Mouse (Mus musculus): ENCODE results near the gene Usp27x. TPM values are rescaled to one million over a fixed set of nuclear protein-coding genes. Genes with fewer than 3 reads are reported as not detected.

Usp27x gene
- polyA plus RNA-seq, 1 experiment from 2014 or later, result 0.46 TPM

DNA sequence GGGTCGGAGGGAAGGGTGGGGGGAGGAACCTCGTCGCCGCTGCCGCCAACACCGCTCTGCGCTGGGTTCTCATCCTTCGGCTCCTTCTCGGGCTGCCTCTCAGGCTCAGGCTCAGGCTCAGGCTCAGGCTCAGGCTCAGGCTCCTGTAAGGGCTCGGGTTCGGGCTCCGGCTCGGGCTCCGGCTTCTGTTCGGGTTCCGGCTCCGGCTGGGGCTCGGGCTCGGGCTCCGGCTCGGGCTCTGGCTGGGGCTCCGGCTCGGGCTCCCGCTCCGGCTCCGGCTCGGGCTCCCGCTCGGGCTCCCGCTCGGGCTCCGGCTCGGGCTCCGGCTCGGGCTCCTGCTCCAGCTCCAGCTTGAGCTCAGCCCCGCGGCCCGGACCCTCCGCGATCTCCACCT is 311 bp downstream of the Usp27x start:
- peak overlapping the region; percentile 90 for H3K27ac ChIP-seq (ENCODE audit: low read length)
- H3K27me3 ChIP-seq (ENCODE audit: control insufficient read depth, insufficient read depth, low read length), result no peaks in the 10 kb centered on the region
- no peaks in the 10 kb centered on the region for H3K4me1 ChIP-seq (ENCODE audit: control insufficient read depth, insufficient read depth, low read length)
- peak overlapping the region; percentile 58 for H3K4me3 ChIP-seq (replicated peaks; ENCODE audit: low read length)
- H3K9ac ChIP-seq (ENCODE audit: low read length), result peak overlapping the region; percentile 74
- no peaks in the 10 kb centered on the region for H3K9me3 ChIP-seq (replicated peaks; ENCODE audit: control insufficient read depth, low read length)
- peak; percentile 42; the same call in 1 of the 2 replicates for ATAC-seq (ENCODE audit: insufficient read depth, low FRiP score)
- H3K4me2 ChIP-seq (ENCODE audit: low read depth, low read length), result peak overlapping the region; percentile 80
- no peaks in the 10 kb centered on the region for H3K36me3 ChIP-seq (ENCODE audit: control insufficient read depth, insufficient read depth, low read length)
- WGBS, result 8% methylated on average over 40 of the region's 40 CpGs

DNA sequence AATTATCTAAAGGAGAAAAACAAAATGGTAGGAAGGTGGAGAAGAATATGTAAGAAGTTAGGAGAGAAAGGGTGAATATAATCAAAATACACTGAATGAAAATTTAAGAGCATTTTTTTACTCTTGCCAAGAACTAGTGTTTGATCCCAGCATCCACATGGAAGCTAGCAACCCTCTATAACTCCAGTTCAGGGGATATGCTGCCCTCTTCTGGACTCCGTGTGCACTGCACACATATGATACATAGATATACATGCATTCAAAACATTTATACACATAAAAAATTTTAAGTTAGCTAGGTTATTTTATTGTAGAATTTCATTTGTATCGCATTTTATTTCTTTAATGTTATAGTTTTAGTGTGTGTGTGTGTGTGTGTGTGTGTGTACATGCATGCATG is 50.2 kb downstream of the Usp27x start:
- 46% methylated on average over 2 of the region's 2 CpGs for WGBS
- Histone ChIP-seq H3K4me2 (ENCODE audit: low read depth, low read length) (no peak overlapping the region), H3K9ac (ENCODE audit: low read length) (no peak overlapping the region), H3K9me3 (replicated peaks; ENCODE audit: control insufficient read depth, low read length) (no peaks in the 10 kb centered on the region), H3K36me3 (ENCODE audit: control insufficient read depth, insufficient read depth, low read length) (no peaks in the 10 kb centered on the region), H3K27me3 (ENCODE audit: control insufficient read depth, insufficient read depth, low read length) (no peaks in the 10 kb centered on the region), H3K4me1 (ENCODE audit: control insufficient read depth, insufficient read depth, low read length) (no peaks in the 10 kb centered on the region), H3K4me3 (replicated peaks; ENCODE audit: low read length) (no peak overlapping the region), H3K27ac (ENCODE audit: low read length) (no peak overlapping the region)
- no peak for ATAC-seq (ENCODE audit: insufficient read depth, low FRiP score)

DNA sequence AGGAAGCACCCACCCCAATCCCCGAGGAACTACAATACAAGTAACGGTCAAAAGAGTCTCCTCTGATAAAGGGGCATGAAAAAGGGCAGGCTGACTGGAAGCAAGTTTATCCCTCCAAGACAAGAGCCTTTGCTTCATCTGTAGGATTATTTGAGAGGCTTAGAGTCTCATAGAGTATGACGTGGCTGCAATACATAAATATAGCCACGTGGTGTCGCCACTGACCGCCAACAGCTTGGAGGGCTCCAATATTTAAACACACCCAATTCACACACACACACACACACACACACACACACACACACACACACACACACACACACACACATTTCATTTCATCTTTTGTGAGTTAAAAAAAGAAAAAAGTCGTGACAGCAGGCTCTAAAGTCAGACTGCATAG is 53.3 kb downstream of the Usp27x start:
- Histone ChIP-seq H3K36me3 (ENCODE audit: control insufficient read depth, insufficient read depth, low read length) (no peaks in the 10 kb centered on the region), H3K27ac (ENCODE audit: low read length) (no peak overlapping the region), H3K9ac (ENCODE audit: low read length) (no peak overlapping the region), H3K4me2 (ENCODE audit: low read depth, low read length) (no peak overlapping the region), H3K4me3 (replicated peaks; ENCODE audit: low read length) (no peak overlapping the region), H3K4me1 (ENCODE audit: control insufficient read depth, insufficient read depth, low read length) (no peaks in the 10 kb centered on the region), H3K27me3 (ENCODE audit: control insufficient read depth, insufficient read depth, low read length) (no peaks in the 10 kb centered on the region), H3K9me3 (replicated peaks; ENCODE audit: control insufficient read depth, low read length) (no peaks in the 10 kb centered on the region)
- WGBS, result 12% methylated on average over 7 of the region's 7 CpGs
- ATAC-seq (ENCODE audit: insufficient read depth, low FRiP score), result no peak

Other genes starting within 250 kb of the Usp27x start
- 11.7 and 12.7 TPM in 2 replicates for gene Clcn5, start 56.5 kb downstream of the Usp27x start, polyA plus RNA-seq (2015; fragmentation: Nextera tagmentation; extraction: Ambion mirVana)
- 0.16 TPM in 1 of 2 replicates, not detected in the other for gene Foxp3, start 197.8 kb upstream of the Usp27x start, polyA plus RNA-seq (2015; fragmentation: Nextera tagmentation; extraction: Ambion mirVana)
- gene Ppp1r3f, start 198.5 kb upstream of the Usp27x start, polyA plus RNA-seq (2015; fragmentation: Nextera tagmentation; extraction: Ambion mirVana), result 0.89 and 1.4 TPM in 2 replicates
- 28.5 and 29.6 TPM in 2 replicates for gene Ccdc22, start 229.7 kb upstream of the Usp27x start, polyA plus RNA-seq (2015; fragmentation: Nextera tagmentation; extraction: Ambion mirVana)
- 0.05 TPM in 1 of 2 replicates, not detected in the other for gene Cacna1f, start 231.3 kb upstream of the Usp27x start, polyA plus RNA-seq (2015; fragmentation: Nextera tagmentation; extraction: Ambion mirVana)

All from stomach, embryonic 16.5 days (tissue).